Mouse (Mus musculus) testis, adult 2 months (tissue): ENCODE results near the gene Foxd2. TPM values are rescaled to one million over a fixed set of nuclear protein-coding genes. Genes with fewer than 3 reads are reported as not detected.

Experiments
- H3K27ac ChIP-seq: fragments of 200-500 bp; 2 replicates; pipeline ENCODE4 v1.5.1; 2012; ENCODE audit warnings: low read depth, low read length; ENCODE audit not compliant: control insufficient read depth, insufficient read depth
- H3K27me3 ChIP-seq: fragments of 200-500 bp; 2 replicates; pipeline ENCODE4 v1.6.1; 2012; ENCODE audit warnings: mild to moderate bottlenecking, low read length, moderate library complexity; ENCODE audit not compliant: control insufficient read depth, insufficient read depth
- H3K36me3 ChIP-seq: fragments of 200-500 bp; 2 replicates; pipeline ENCODE4 v1.6.1; 2012; ENCODE audit warnings: mild to moderate bottlenecking, low read length; ENCODE audit not compliant: control insufficient read depth, insufficient read depth
- H3K4me1 ChIP-seq: fragments of 200-500 bp; 2 replicates; pipeline ENCODE4 v1.6.1; 2012; ENCODE audit warnings: low read length; ENCODE audit not compliant: control insufficient read depth, insufficient read depth
- H3K4me3 ChIP-seq: fragments of 200-500 bp; 2 replicates; pipeline ENCODE4 v1.5.1; 2012; ENCODE audit warnings: low read depth, mild to moderate bottlenecking, low read length, moderate library complexity, mixed read lengths; ENCODE audit not compliant: control insufficient read depth
- CTCF ChIP-seq: fragments of 200-500 bp; IDR thresholded peaks from 2 replicates; pipeline ENCODE4 v1.5.1; 2012; ENCODE audit warnings: low read depth, mild to moderate bottlenecking, inconsistent platforms, low read length, moderate library complexity; ENCODE audit not compliant: control insufficient read depth, insufficient read depth, insufficient replicate concordance
- POLR2A ChIP-seq: fragments of 200-500 bp; IDR thresholded peaks from 2 replicates; pipeline ENCODE4 v1.6.1; 2012; ENCODE audit warnings: low read depth, mild to moderate bottlenecking, inconsistent platforms, low read length, moderate library complexity; ENCODE audit not compliant: control insufficient read depth
- polyA plus RNA-seq: library from polyadenylated mRNA; depleted of rRNA; stranded (reverse); fragments of >200 nt; gene quantifications from 2 replicates; pipeline ENCODE4 v1.2.3, GENCODE M21; 2012

The Foxd2 gene
- polyA plus RNA-seq, 1 experiment: 0.22 TPM

DNA sequence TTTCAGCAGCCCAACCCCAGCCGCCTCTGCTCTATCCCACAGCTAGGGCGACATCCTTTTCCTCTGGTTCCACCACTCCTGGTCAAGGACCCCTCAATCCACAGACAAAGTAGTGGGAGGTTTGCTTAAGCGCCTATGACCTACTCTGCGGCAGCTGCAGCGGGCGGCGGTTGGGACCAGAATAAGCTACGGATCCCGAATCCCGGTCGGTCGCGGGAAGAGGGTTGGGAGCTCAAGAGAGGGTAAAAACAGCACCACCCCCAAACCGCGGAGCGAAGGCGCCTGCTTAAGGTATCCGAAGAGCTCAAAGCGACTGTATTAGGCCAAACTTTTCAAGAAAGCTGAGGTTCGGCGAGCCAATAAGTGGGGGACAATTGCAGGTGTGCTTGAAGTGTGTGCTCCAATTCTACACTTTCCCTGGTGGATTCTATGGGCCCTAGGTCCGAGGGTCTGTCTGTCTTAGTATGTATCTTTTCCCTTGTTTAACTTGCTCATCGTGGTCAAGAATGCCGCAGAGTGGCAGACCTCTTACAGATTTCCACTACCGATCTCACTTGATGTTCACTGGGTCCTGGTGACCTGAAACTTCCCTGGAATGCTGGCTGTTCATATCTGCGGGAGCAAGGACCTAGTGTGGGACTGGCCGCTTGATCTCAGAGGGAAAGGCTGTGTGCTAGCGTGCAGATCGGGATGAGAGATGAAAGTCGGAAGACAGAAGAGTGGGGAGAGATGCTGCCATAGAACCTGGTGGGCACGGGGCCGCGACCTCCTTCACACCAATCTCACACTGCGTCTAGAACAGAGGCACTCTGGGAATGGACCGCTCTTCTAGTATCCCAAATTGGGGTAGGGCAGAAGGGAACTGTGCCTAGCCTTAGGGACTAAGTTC, 4.3 kb upstream of the Foxd2 start:
- H3K27ac ChIP-seq: no peak overlapping the region

DNA sequence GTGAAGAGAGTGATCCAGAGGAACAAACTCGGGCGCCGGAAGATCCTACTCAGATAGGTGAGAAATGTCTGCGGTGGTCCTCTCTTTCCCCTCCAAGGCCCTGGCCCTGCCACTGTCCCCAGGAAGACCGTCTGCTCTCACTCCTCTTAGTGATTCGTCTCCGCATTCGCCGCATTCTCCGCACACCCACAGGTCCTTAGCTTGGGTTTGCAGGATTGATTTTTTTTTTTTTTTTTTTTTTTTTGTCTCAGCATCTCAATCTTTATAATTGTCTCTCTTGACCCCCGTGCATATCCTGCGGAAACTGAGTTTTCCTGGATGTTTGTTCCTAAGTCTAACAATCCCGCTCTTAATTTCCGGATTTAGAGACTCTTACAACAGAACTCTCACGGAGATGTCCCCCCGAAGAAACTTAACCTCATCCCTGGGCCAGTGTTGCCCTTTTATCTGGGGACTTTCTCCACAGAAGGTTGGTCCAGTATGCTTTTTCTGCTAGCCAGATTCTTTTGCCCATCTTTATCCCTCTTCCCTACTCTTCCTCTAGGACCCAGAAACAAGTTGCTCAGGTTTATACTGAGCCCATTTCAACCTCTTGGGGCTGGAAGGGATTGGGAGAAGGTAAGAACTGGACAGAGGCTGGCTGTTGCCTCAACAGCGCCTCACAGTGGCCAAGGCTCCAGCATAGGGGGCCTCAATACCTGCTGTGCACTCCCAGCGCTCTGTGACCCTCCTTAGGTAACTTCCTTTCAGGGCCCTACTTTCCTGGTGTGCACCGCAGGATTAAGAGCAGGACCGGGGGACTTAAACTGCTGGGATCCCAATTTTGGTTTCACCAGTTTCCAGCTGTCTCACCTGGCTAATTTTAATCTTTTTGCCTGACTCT, 1.2 kb upstream of the Foxd2 start:
- H3K4me1 ChIP-seq: peaks cover 22% of the 10 kb centered on the region
- TF ChIP-seq POLR2A (no peak), CTCF (peak; percentile 61; the same call in 1 of the 2 replicates)
- peak overlapping the region; percentile 82; the same call in 1 of the 2 replicates for H3K4me3 ChIP-seq
- H3K27ac ChIP-seq: no peak overlapping the region
- no peaks in the 10 kb centered on the region for H3K36me3 ChIP-seq
- H3K27me3 ChIP-seq: peaks cover 8% of the 10 kb centered on the region

More for the DNA sequence above, 4.3 kb upstream of the Foxd2 start:
- Histone ChIP-seq H3K36me3 (no peaks in the 10 kb centered on the region), H3K27me3 (peaks cover 2% of the 10 kb centered on the region; the same call in 1 of the 2 replicates), H3K4me3 (no peak overlapping the region; the same call in 1 of the 2 replicates), H3K4me1 (peaks cover 14% of the 10 kb centered on the region)
- TF ChIP-seq POLR2A (no peak), CTCF (no peak)

DNA sequence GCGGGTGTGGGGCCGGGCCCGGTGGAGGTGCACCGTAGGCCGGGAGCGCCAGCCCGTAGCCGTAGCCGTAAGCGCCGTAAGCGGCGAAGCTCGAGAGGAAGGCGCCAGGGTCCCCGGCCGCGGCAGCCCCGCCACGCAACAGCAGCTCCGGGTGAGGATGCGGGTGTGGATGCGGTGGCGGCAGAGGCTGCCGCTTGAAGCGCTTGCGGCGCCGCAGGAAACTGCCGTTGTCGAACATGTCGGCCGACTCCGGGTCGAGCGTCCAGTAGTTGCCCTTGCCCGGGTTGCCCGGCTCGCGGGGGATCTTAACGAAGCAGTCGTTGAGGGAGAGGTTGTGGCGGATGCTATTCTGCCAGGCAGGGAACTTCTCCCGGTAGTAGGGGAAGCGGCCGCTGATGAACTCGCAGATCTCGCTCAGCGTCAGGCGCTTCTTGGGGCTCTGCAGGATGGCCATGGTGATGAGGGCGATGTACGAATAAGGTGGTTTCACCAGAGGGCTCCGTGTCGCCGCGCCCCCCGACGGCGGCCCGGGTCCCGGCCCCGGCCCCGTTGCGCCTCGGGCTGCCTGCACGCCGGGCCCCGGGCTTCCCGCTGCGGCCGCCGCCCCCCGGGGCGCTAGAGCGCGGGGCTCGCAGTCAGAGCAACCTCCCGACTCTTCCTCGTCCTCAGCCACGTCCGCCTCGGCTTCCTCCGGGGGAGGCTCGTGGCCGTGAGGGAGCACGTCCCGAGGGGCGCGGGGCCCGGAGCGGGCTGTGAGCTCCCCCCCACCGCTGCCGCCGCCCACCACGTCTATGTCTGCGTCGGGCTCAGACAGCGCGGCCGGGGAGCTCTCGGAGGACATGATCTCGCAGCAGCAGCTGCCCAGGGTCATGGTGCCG, 483 bp downstream of the Foxd2 start:
- peaks cover 8% of the 10 kb centered on the region for H3K27me3 ChIP-seq
- no peaks in the 10 kb centered on the region for H3K36me3 ChIP-seq
- peak overlapping the region; percentile 82 for H3K4me3 ChIP-seq
- no peak overlapping the region for H3K27ac ChIP-seq
- peaks cover 19% of the 10 kb centered on the region for H3K4me1 ChIP-seq
- TF ChIP-seq POLR2A (no peak), CTCF (no peak)

DNA sequence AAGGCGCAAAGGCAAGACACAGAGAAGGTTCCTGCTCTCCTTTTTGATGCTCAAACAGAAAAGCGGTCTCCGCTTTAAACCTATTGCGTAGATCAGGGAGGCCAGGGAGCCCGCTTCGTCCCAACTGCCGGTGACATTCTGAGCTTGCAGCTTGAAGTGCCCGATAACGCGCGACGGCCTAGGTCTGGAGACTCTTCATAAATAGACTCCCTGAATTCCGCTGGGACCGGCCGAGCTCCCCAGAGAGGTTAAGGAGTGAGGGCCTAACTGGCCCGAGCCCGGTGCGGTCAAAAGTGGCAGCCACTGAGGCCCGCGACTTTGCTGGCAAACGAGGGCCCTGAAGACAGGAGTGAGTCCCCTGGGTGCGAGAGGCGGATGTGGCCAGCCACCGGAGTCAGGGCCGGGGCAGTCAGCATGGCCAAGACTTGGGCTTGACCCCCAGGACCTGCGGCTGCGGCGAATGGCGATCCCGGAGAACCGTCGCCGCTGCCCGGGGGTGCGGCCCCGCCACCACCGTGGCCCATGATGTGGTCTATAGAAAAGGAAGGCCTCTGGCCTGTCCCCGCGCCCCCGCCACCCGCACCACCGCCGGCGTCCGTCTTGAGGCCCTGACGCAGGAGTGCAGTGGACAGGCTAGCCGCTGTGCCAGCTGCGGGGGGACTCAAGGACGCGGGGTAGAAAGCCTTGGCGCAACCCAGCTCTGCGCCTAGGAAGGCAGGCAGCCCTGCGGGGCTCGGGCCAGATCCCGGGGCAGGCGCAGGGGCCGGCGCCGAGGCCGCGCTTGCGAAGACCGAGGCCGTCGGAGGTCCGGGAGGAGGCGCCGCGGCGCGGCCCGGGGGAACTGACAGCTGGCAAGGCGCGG, 1.4 kb downstream of the Foxd2 start:
- Histone ChIP-seq H3K4me3 (peak overlapping the region; percentile 82), H3K27ac (no peak overlapping the region), H3K4me1 (peaks cover 14% of the 10 kb centered on the region), H3K27me3 (peaks cover 6% of the 10 kb centered on the region), H3K36me3 (no peaks in the 10 kb centered on the region)
- TF ChIP-seq POLR2A (no peak), CTCF (no peak)

DNA sequence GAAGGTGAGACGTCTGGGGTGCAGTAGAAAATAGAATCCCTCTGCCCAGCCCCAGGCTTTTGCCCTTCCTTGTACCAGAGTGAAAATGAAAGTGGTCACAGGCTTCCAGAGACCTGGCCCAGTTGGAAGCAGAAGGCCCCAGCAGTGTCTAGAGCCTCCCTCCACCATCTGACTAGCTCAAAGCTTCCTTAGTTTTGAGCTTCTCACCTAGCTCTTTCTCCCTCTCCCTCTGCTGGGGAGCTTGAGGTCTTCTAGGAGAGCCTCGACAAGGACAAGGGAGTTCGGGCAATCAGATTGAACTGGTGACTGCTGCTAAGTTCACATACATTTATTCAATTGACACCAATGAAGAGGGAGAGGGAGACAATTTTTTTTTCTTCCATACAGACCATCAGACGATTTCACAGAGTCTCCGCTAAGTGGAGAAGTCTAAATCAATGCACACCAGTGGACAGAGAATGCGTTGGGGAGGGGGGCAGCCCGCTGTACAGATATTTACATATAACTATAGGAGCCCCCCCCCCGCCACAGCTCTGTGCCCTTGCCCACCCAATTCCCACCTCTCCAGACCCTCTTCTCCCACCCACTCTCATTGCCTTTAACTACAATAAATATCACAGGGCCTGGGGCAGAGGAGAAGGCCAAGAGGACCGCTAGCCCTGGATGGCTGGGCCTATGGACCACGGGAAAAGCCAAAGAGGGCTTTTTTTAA, 2.5 kb downstream of the Foxd2 start:
- TF ChIP-seq CTCF (no peak), POLR2A (no peak)
- Histone ChIP-seq H3K27me3 (peaks cover 6% of the 10 kb centered on the region), H3K4me3 (no peak overlapping the region), H3K4me1 (peaks cover 18% of the 10 kb centered on the region), H3K27ac (no peak overlapping the region), H3K36me3 (no peaks in the 10 kb centered on the region)

DNA sequence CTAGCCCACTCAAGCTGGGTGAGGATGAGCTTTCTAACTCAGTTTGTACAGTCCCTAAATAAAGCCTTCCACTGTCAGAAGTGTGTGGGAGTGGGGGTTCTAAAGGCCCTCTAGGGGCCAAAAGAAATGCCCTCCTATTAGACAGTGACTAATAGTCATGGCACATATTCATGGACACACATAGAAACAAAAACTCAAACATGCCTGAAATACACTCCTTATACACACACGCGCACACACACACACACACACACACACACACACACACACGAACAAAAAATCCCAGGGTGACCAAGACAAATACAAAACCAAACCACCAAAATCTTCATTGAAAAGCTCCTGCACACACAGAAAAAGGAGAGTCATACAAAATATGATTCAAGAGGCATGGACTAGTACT, 3.2 kb downstream of the Foxd2 start:
- Histone ChIP-seq H3K36me3 (no peaks in the 10 kb centered on the region), H3K27me3 (peaks cover 6% of the 10 kb centered on the region), H3K4me3 (no peak overlapping the region), H3K4me1 (peaks cover 18% of the 10 kb centered on the region), H3K27ac (no peak overlapping the region)
- no peak for TF ChIP-seq CTCF
- TF ChIP-seq POLR2A: no peak
